Mouse (Mus musculus) MEL (cell line): ENCODE results near the gene Tex44. TPM values are rescaled to one million over a fixed set of nuclear protein-coding genes. Genes with fewer than 3 reads are reported as not detected.
A peak's percentile ranks its signal among the peaks of the same experiment; 100 is the strongest.
"Not testable (repeated sequence)": the region's sequence is repeated elsewhere in the genome, so short reads cannot be mapped to it uniquely, and the experiment has no call there.

Experiments used
- DNase-seq: peaks from one replicate; pipeline ENCODE4 v3.0.0; 2011; ENCODE audit warnings: low read depth, low spot score
- H3K27ac ChIP-seq: 2 replicates; pipeline ENCODE4 v1.5.1; 2012; ENCODE audit warnings: low read depth, mild to moderate bottlenecking, control low read depth, low read length, moderate library complexity; ENCODE audit not compliant: control insufficient read depth
- H3K27me3 ChIP-seq, 2 experiments: fragments of 150-350 bp in 1 of 2; sonication (generic) in 1 of 2; 2 replicates each; pipeline ENCODE4 v1.6.1; 2012; ENCODE audit warnings: low read length in 2 of 2, mild to moderate bottlenecking in 2 of 2, improper control_type of control experiment in 1 of 2, moderate library complexity in 1 of 2; ENCODE audit not compliant: insufficient read depth in 2 of 2, control insufficient read depth in 1 of 2
- H3K36me3 ChIP-seq, 2 experiments: 2 replicates each; pipeline ENCODE4 v1.6.1; 2012 to 2014; ENCODE audit warnings: low read length in 2 of 2, improper control_type of control experiment in 1 of 2, inconsistent platforms in 1 of 2, mild to moderate bottlenecking in 1 of 2; ENCODE audit not compliant: insufficient read depth in 2 of 2, control insufficient read depth in 1 of 2
- H3K4me1 ChIP-seq, 2 experiments: fragments of 150-350 bp in 1 of 2; sonication (generic) in 1 of 2; 2 replicates each; pipeline ENCODE4 v1.6.1; 2012; ENCODE audit warnings: low read length in 2 of 2, improper control_type of control experiment in 1 of 2, mild to moderate bottlenecking in 1 of 2; ENCODE audit not compliant: insufficient read depth in 2 of 2, control insufficient read depth in 1 of 2
- H3K4me3 ChIP-seq, 2 experiments: fragments of 150-350 bp in 1 of 2; sonication (generic) in 1 of 2; 2 replicates each; pipeline ENCODE4 v1.5.1; 2012; ENCODE audit warnings: low read depth in 2 of 2, low read length in 2 of 2, mild to moderate bottlenecking in 2 of 2, moderate library complexity in 2 of 2, control low read depth in 1 of 2, improper control_type of control experiment in 1 of 2; ENCODE audit not compliant: control insufficient read depth in 1 of 2, insufficient read depth in 1 of 2
- H3K79me2 ChIP-seq: 2 replicates; pipeline ENCODE4 v1.6.1; 2012; ENCODE audit warnings: mild to moderate bottlenecking, low read length, moderate library complexity; ENCODE audit not compliant: control insufficient read depth, poor library complexity, insufficient read depth
- H3K9ac ChIP-seq: 2 replicates; pipeline ENCODE4 v1.6.1; 2012; ENCODE audit warnings: low read depth, mild to moderate bottlenecking, control low read depth, low read length, moderate library complexity; ENCODE audit not compliant: control insufficient read depth, poor library complexity, severe bottlenecking
- H3K9me3 ChIP-seq: fragments of 150-350 bp; sonication (generic); replicated peaks from 2 replicates; pipeline ENCODE4 v1.6.1; 2012; ENCODE audit warnings: mild to moderate bottlenecking, low read length, improper control_type of control experiment, moderate library complexity; ENCODE audit not compliant: insufficient read depth
- BHLHE40 ChIP-seq: IDR thresholded peaks from 2 replicates; pipeline ENCODE4 v1.6.1; 2012; ENCODE audit warnings: low read depth, mild to moderate bottlenecking, inconsistent platforms, low read length, improper control_type of control experiment, borderline replicate concordance
- CTCF ChIP-seq, 3 experiments: IDR thresholded peaks in 2 of 3; conservative IDR thresholded peaks in 1 of 3; 2 replicates each; pipeline ENCODE4 v1.5.1; 2011 to 2012; ENCODE audit warnings: low read length in 3 of 3, low read depth in 2 of 3, mild to moderate bottlenecking in 2 of 3, improper control_type of control experiment in 1 of 3, inconsistent platforms in 1 of 3, mixed read lengths in 1 of 3, moderate library complexity in 1 of 3; ENCODE audit not compliant: control insufficient read depth in 1 of 3, insufficient read depth in 1 of 3, poor library complexity in 1 of 3, severe bottlenecking in 1 of 3
- ELF1 ChIP-seq: IDR thresholded peaks from 2 replicates; pipeline ENCODE4 v1.6.1; 2014; ENCODE audit warnings: low read depth, mild to moderate bottlenecking, inconsistent platforms, low read length, improper control_type of control experiment, moderate library complexity
- EP300 ChIP-seq, 2 experiments: IDR thresholded peaks; 2 replicates each; pipeline ENCODE4 v1.6.1; 2011; ENCODE audit warnings: improper control_type of control experiment in 2 of 2, low read length in 2 of 2, low read depth in 1 of 2, mild to moderate bottlenecking in 1 of 2
- ETS1 ChIP-seq: IDR thresholded peaks from 2 replicates; pipeline ENCODE4 v1.6.1; 2012; ENCODE audit warnings: low read depth, mild to moderate bottlenecking, inconsistent platforms, low read length, improper control_type of control experiment, moderate library complexity
- HCFC1 ChIP-seq: IDR thresholded peaks from 2 replicates; pipeline ENCODE4 v1.6.1; 2012; ENCODE audit warnings: low read depth, mild to moderate bottlenecking, inconsistent platforms, low read length, improper control_type of control experiment, moderate library complexity
- JUND ChIP-seq: IDR thresholded peaks from 2 replicates; pipeline ENCODE4 v1.6.1; 2011; ENCODE audit warnings: low read depth, mild to moderate bottlenecking, improper control_type of control experiment, low read length
- MAFK ChIP-seq: IDR thresholded peaks from 2 replicates; pipeline ENCODE4 v1.6.1; 2011; ENCODE audit warnings: low read depth, mild to moderate bottlenecking, low read length, improper control_type of control experiment, borderline replicate concordance
- MAX ChIP-seq: IDR thresholded peaks from 2 replicates; pipeline ENCODE4 v1.6.1; 2011; ENCODE audit warnings: low read length, improper control_type of control experiment
- MAZ ChIP-seq: IDR thresholded peaks from 2 replicates; pipeline ENCODE4 v1.6.1; 2012; ENCODE audit warnings: low read depth, mild to moderate bottlenecking, inconsistent platforms, low read length, improper control_type of control experiment
- MXI1 ChIP-seq: IDR thresholded peaks from 2 replicates; pipeline ENCODE4 v1.6.1; 2011; ENCODE audit warnings: mild to moderate bottlenecking, low read depth, low read length, improper control_type of control experiment
- MYC ChIP-seq: IDR thresholded peaks from 2 replicates; pipeline ENCODE4 v1.6.1; 2011; ENCODE audit warnings: low read depth, mild to moderate bottlenecking, low read length, improper control_type of control experiment, moderate library complexity
- RAD21 ChIP-seq: IDR thresholded peaks from 2 replicates; pipeline ENCODE4 v1.6.1; 2011; ENCODE audit warnings: mild to moderate bottlenecking, low read depth, low read length, improper control_type of control experiment
- RCOR1 ChIP-seq: IDR thresholded peaks from 2 replicates; pipeline ENCODE4 v1.6.1; 2012; ENCODE audit warnings: low read depth, mild to moderate bottlenecking, inconsistent platforms, low read length, improper control_type of control experiment
- SIN3A ChIP-seq: IDR thresholded peaks from 2 replicates; pipeline ENCODE4 v1.6.1; 2012; ENCODE audit warnings: low read length, improper control_type of control experiment, inconsistent platforms
- SMC3 ChIP-seq: IDR thresholded peaks from 2 replicates; pipeline ENCODE4 v1.6.1; 2011; ENCODE audit warnings: low read depth, low read length, improper control_type of control experiment
- TBP ChIP-seq: IDR thresholded peaks from 2 replicates; pipeline ENCODE4 v1.8.0; 2011; ENCODE audit warnings: low read depth, low read length, improper control_type of control experiment
- TCF12 ChIP-seq: IDR thresholded peaks from 2 replicates; pipeline ENCODE4 v1.6.1; 2014; ENCODE audit warnings: low read depth, mild to moderate bottlenecking, inconsistent platforms, low read length, improper control_type of control experiment, moderate library complexity
- UBTF ChIP-seq: IDR thresholded peaks from 2 replicates; pipeline ENCODE4 v1.6.1; 2012; ENCODE audit warnings: low read depth, mild to moderate bottlenecking, inconsistent platforms, low read length, improper control_type of control experiment, moderate library complexity, borderline replicate concordance; ENCODE audit not compliant: insufficient read depth
- USF1 ChIP-seq: IDR thresholded peaks from 2 replicates; pipeline ENCODE4 v1.6.1; 2014; ENCODE audit warnings: low read depth, mild to moderate bottlenecking, inconsistent platforms, low read length, improper control_type of control experiment, moderate library complexity
- USF2 ChIP-seq, 2 experiments: IDR thresholded peaks; 2 replicates each; pipeline ENCODE4 v1.6.1; 2011 to 2012; ENCODE audit warnings: improper control_type of control experiment in 2 of 2, low read length in 2 of 2, borderline replicate concordance in 1 of 2, inconsistent platforms in 1 of 2, low read depth in 1 of 2, mild to moderate bottlenecking in 1 of 2; ENCODE audit not compliant: insufficient read depth in 1 of 2
- ZC3H11A ChIP-seq: IDR thresholded peaks from 2 replicates; pipeline ENCODE4 v1.6.1; 2012; ENCODE audit warnings: low read depth, mild to moderate bottlenecking, inconsistent platforms, low read length, improper control_type of control experiment
- ZNF384 ChIP-seq: IDR thresholded peaks from 2 replicates; pipeline ENCODE4 v1.6.1; 2012; ENCODE audit warnings: low read depth, mild to moderate bottlenecking, inconsistent platforms, low read length, improper control_type of control experiment
- polyA plus RNA-seq, 2 experiments: library from polyadenylated mRNA; stranded (reverse) in 1 of 2; unstranded in 1 of 2; fragments of >175 nt in 1 of 2; fragments of >200 nt in 1 of 2; gene quantifications; 2 replicates each; pipeline versions ENCODE4 v1.2.1 to v1.2.4; 2012; ENCODE audit warnings: low replicate concordance in 2 of 2, low read depth in 1 of 2; ENCODE audit not compliant: insufficient read length in 2 of 2, insufficient read depth in 1 of 2, missing spikeins in 1 of 2
- total RNA-seq: library from RNA; depleted of rRNA; stranded (reverse); fragments of 300-350 nt; gene quantifications from 2 replicates; pipeline ENCODE4 v1.2.3, GENCODE M21; 2012

The Tex44 gene
- total and polyA plus RNA-seq, 3 experiments, result not detected

DNA sequence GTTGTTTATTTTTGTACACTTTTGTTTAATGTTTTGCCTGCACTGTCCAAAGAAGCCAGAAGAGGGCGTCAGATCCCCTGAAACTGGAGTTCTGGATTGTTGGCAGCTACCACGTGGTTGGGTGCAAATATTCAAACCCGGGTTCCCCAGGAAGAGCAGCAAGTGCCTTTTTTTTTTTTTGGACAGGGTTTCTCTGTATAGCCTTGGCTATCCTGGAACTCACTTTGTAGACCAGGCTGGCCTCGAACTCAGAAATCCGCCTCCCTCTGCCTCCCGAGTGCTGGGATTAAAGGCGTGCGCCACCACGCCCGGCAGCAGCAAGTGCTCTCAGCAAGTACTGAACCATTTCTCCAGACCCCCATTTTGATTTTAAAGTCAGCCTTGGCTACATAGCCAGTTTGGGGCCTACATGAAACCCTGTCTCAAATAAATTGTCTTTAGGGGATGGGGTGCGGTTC lies 45.4 kb downstream of the Tex44 start:
- H3K79me2 ChIP-seq, H3K36me3 ChIP-seq, H3K9me3 ChIP-seq, H3K27me3 ChIP-seq, H3K4me1 ChIP-seq: not testable (repeated sequence)
- DNase-seq, result peak; percentile 91
- 0 out of 2 replicates have a peak, but pooled peaks have one; percentile 17 for TF ChIP-seq MAZ
- peak; percentile 9; the same call in 1 of the 2 replicates for TF ChIP-seq RCOR1
- peak; percentile 42; the same call in 1 of the 2 replicates for TF ChIP-seq BHLHE40
- peak; percentile 50 for TF ChIP-seq ETS1
- peak; percentile 99 for TF ChIP-seq MYC
- TF ChIP-seq EP300 (IDR thresholded peaks at IDR 0.05; ENCODE audit: low read depth in 1 of 2, low read length in 2 of 2), result 0 out of 4 replicates have a peak, but pooled peaks of 1 of the 2 experiments have one; percentile 10
- 0 out of 2 replicates have a peak, but pooled peaks have one; percentile 9 for TF ChIP-seq MAFK
- TF ChIP-seq ELF1, result peak; percentile 48; the same call in 1 of the 2 replicates
- peak; percentile 89 for TF ChIP-seq USF1
- peak; percentile 92 for TF ChIP-seq TBP
- peak; percentile 88 for TF ChIP-seq ZNF384
- peak; percentile 65 for TF ChIP-seq ZC3H11A
- peak; percentile 64 for TF ChIP-seq SMC3
- peak in 1 of 2 experiments; percentile 44; a peak in 1 of 4 replicates for TF ChIP-seq USF2 (IDR thresholded peaks at IDR 0.05; ENCODE audit: borderline replicate concordance in 1 of 2, insufficient read depth in 1 of 2, low read depth in 1 of 2, low read length in 2 of 2)
- 0 out of 2 replicates have a peak, but pooled peaks have one; percentile 34 for TF ChIP-seq JUND
- peak; percentile 98 for TF ChIP-seq MXI1
- TF ChIP-seq RAD21, result peak; percentile 71
- TF ChIP-seq CTCF (IDR thresholded peaks at IDR 0.05 in 2 of 3, conservative IDR thresholded peaks at IDR 0.05 in 1 of 3; ENCODE audit: control insufficient read depth in 1 of 3, insufficient read depth in 1 of 3, low read depth in 2 of 3, low read length in 3 of 3, poor library complexity in 1 of 3, severe bottlenecking in 1 of 3), result peak; percentile 62 to 82 (median 64)
- TF ChIP-seq SIN3A, result peak; percentile 90
- TF ChIP-seq TCF12, result 0 out of 2 replicates have a peak, but pooled peaks have one; percentile 27
- TF ChIP-seq UBTF, result 0 out of 2 replicates have a peak, but pooled peaks have one; percentile 71
- TF ChIP-seq MAX, result peak; percentile 96
- TF ChIP-seq HCFC1, result peak; percentile 60
- Histone ChIP-seq H3K4me3 (peak overlapping the region; percentile 57 to 72), H3K27ac (peak overlapping the region; percentile 82), H3K9ac (peak overlapping the region; percentile 86)
